Mouse (Mus musculus) neutrophil, adult 5-6 weeks (primary cell): ENCODE measurements at regions not wholly inside any gene's neighbourhood (a gene's known extent, or its start where the extent isn't known, plus 50 kb on each side); places are given as distances from the start of the nearest gene placed in this dataset.

ENCODE experiments used
- ATAC-seq: fragments of 151-379, 151-347 bp; 2 replicates; pipeline ENCODE4 v1.8.0; 2017; ENCODE audit warnings: mild to moderate bottlenecking, moderate TSS enrichment; ENCODE audit not compliant: insufficient number of reproducible peaks, poor library complexity, low FRiP score, severe bottlenecking; ENCODE audit errors: extremely low read depth

- ATAC-seq = peak; percentile 57; the same call in 1 of the 2 replicates
Observed at GRCm38 (mm10) chr15:59759566-59759965, 256.8 kb downstream of the 4933412E24Rik start.

GRCm38 (mm10) chr15:59758971-59759370 is 257.4 kb downstream of the 4933412E24Rik start:
- ATAC-seq = no peak

- no peak for ATAC-seq
Observed at GRCm38 (mm10) chr15:59756141-59756540, 260.3 kb downstream of the 4933412E24Rik start.

- ATAC-seq = no peak
Observed at GRCm38 (mm10) chr15:59754906-59755305, 261.5 kb downstream of the 4933412E24Rik start.

GRCm38 (mm10) chr15:59752277-59752676 is 264.1 kb downstream of the 4933412E24Rik start:
- peak; percentile 34; the same call in 1 of the 2 replicates for ATAC-seq

GRCm38 (mm10) chr15:59746290-59746689 is 270.1 kb downstream of the 4933412E24Rik start:
- no peak for ATAC-seq

GRCm38 (mm10) chr15:59744411-59744931 is 271.9 kb downstream of the 4933412E24Rik start:
- peak; percentile 95 for ATAC-seq

- ATAC-seq = peak; percentile 97
Observed at GRCm38 (mm10) chr15:59739197-59739596, 277.2 kb downstream of the 4933412E24Rik start.

GRCm38 (mm10) chr15:59737247-59737646 is 279.2 kb downstream of the 4933412E24Rik start:
- ATAC-seq = no peak

GRCm38 (mm10) chr15:59734376-59734775 is 282.0 kb downstream of the 4933412E24Rik start:
- ATAC-seq = no peak

- no peak for ATAC-seq
Observed at GRCm38 (mm10) chr15:59733932-59734331, 282.5 kb downstream of the 4933412E24Rik start.

GRCm38 (mm10) chr15:59733031-59733810 is 283.2 kb downstream of the 4933412E24Rik start:
- no peak for ATAC-seq

GRCm38 (mm10) chr15:59731129-59731528 is 285.3 kb downstream of the 4933412E24Rik start:
- ATAC-seq = no peak

GRCm38 (mm10) chr15:59728817-59729560 is 287.4 kb downstream of the 4933412E24Rik start:
- peak; percentile 20; the same call in 1 of the 2 replicates for ATAC-seq

- peak; percentile 97 for ATAC-seq
Observed at GRCm38 (mm10) chr15:59728131-59728601, 288.2 kb downstream of the 4933412E24Rik start.

GRCm38 (mm10) chr15:59725881-59726280 is 290.5 kb downstream of the 4933412E24Rik start:
- no peak for ATAC-seq

GRCm38 (mm10) chr15:59722661-59723413 is 293.6 kb downstream of the 4933412E24Rik start:
- no peak for ATAC-seq

GRCm38 (mm10) chr15:59721420-59721819 is 295.0 kb downstream of the 4933412E24Rik start:
- ATAC-seq = peak; percentile 44; the same call in 1 of the 2 replicates

GRCm38 (mm10) chr15:59721018-59721417 is 295.4 kb downstream of the 4933412E24Rik start:
- ATAC-seq = peak; percentile 74
